Mouse (Mus musculus) kidney, embryonic 14.5 days (tissue): ENCODE results near the gene Prkab2. TPM values are rescaled to one million over a fixed set of nuclear protein-coding genes. Genes with fewer than 3 reads are reported as not detected.

ENCODE experiments used
- ATAC-seq: fragments of 200-750 bp; cut with Nextera tagmentation; 2 replicates; pipeline ENCODE4 v1.8.0; 2017; ENCODE audit warnings: moderate number of reproducible peaks, mild to moderate bottlenecking, moderate TSS enrichment, moderate library complexity; ENCODE audit not compliant: low FRiP score, low TSS enrichment
- H3K27ac ChIP-seq: fragments of 300-500 bp; sonication (generic); 2 replicates; pipeline ENCODE4 v1.5.1; 2014; ENCODE audit warnings: low read depth, mild to moderate bottlenecking, low read length, moderate library complexity, mixed read lengths
- H3K27me3 ChIP-seq: fragments of 300-500 bp; sonication (generic); 2 replicates; pipeline ENCODE4 v1.6.1; 2014; ENCODE audit warnings: mild to moderate bottlenecking, low read length; ENCODE audit not compliant: control insufficient read depth, insufficient read depth
- H3K36me3 ChIP-seq: fragments of 300-500 bp; sonication (generic); 2 replicates; pipeline ENCODE4 v1.6.1; 2014; ENCODE audit warnings: low read length, mixed read lengths; ENCODE audit not compliant: control insufficient read depth, insufficient read depth
- H3K4me1 ChIP-seq: fragments of 300-500 bp; sonication (generic); 2 replicates; pipeline ENCODE4 v1.6.1; 2014; ENCODE audit warnings: low read length, mixed read lengths; ENCODE audit not compliant: control insufficient read depth, insufficient read depth
- H3K4me2 ChIP-seq: fragments of 300-500 bp; sonication (generic); replicated peaks from 2 replicates; pipeline ENCODE4 v1.6.1; 2014; ENCODE audit warnings: low read depth, mild to moderate bottlenecking, low read length
- H3K4me3 ChIP-seq: fragments of 300-500 bp; sonication (generic); 2 replicates; pipeline ENCODE4 v1.5.1; 2014; ENCODE audit warnings: mild to moderate bottlenecking, low read length
- H3K9ac ChIP-seq: fragments of 300-500 bp; sonication (generic); 2 replicates; pipeline ENCODE4 v1.6.1; 2014; ENCODE audit warnings: low read depth, mild to moderate bottlenecking, low read length, moderate library complexity
- H3K9me3 ChIP-seq: fragments of 300-500 bp; sonication (generic); 2 replicates; pipeline ENCODE4 v1.6.1; 2016; ENCODE audit warnings: low read length; ENCODE audit not compliant: control insufficient read depth
- WGBS: fragments of 180-500 bp; shearing (Covaris S2); extraction: QIAGEN DNeasy Blood & Tissue Kit; methylation state at CpG from one replicate; pipeline ENCODE4 v1.1.7; 2014; 5-methylcytosine and 5-hydroxymethylcytosine counted together
- polyA plus RNA-seq: library from polyadenylated mRNA; unstranded; fragments of >200 nt; fragmentation: Nextera tagmentation; extraction: Ambion mirVana; gene quantifications from 2 replicates; pipeline ENCODE4 v1.2.1, GENCODE M21; 2014

The Prkab2 gene
- polyA plus RNA-seq, 1 experiment from 2014 or later = 4.6 TPM

DNA sequence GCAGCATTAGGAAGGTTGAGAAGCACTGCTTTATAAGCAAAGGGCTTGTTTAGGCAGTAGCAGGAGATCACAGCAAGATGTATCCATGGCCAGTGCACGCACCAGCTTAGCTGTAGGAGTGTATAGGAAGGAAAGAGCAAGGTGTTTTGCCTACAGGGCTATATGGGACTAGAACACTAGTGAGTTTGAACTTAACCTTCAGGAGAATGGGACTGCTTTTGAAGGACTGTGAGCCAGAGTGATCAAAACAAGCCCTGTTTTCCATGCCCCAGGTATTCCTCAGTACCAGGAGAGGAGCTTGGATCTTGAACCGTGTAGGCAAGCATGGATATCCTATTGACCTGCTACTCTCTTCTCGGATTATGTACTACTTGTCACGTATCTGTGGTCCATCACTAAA lies 16.6 kb upstream of the Prkab2 start:
- WGBS = 88% methylated on average over 4 of the region's 4 CpGs
- no peaks in the 10 kb centered on the region for H3K4me1 ChIP-seq
- no peak overlapping the region for H3K27ac ChIP-seq
- H3K36me3 ChIP-seq = no peaks in the 10 kb centered on the region
- no peak overlapping the region for H3K4me3 ChIP-seq
- no peak overlapping the region for H3K4me2 ChIP-seq
- no peaks in the 10 kb centered on the region for H3K27me3 ChIP-seq
- H3K9me3 ChIP-seq = no peaks in the 10 kb centered on the region
- ATAC-seq = no peak
- H3K9ac ChIP-seq = no peak overlapping the region

DNA sequence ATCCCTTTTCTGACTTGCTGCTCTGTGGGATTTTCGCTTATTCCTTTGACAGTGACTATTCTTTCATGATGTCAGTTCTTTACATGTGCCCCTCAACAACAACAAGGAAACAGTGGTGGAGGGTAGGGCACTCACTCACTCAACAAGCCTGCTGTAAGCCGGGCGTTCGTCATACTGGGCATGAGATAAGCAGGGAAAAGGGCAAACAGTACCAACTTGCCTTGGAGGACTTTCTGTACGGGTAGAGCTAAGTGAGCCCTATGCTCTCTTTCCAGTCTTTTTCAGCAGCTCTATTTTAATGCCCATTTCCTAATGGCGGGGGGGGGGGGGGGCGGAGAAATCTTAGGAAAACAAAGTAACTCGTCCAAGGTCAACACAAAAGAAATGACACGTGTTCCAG lies 16.0 kb upstream of the Prkab2 start:
- Histone ChIP-seq H3K4me1 (no peaks in the 10 kb centered on the region), H3K4me3 (no peak overlapping the region), H3K36me3 (no peaks in the 10 kb centered on the region), H3K9ac (no peak overlapping the region), H3K27ac (no peak overlapping the region), H3K27me3 (no peaks in the 10 kb centered on the region), H3K9me3 (no peaks in the 10 kb centered on the region), H3K4me2 (no peak overlapping the region)
- 80% methylated on average over 9 of the region's 9 CpGs for WGBS
- ATAC-seq = no peak

DNA sequence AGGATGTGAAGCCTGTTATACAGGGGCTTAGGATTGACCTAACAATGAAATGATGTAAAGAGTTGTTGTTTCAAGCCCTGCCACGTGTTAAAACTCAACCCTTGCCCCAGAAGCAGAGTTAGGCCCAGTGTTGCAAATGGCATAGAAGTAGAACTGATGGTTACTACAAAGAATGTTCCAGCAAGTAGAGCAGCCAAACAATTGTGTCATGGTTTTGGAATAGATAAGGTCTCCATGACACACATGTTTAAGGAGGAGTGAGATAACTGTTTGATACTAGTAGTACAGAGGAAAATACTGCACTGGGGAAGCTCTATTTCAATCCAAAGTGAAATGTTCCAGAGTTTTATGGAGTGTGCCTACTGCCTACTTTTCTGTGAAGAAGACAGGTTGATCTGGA lies 9.5 kb upstream of the Prkab2 start:
- 19% methylated on average over 1 of the region's 1 CpGs for WGBS
- H3K4me3 ChIP-seq = no peak overlapping the region
- no peaks in the 10 kb centered on the region for H3K27me3 ChIP-seq
- no peak for ATAC-seq
- no peak overlapping the region for H3K9ac ChIP-seq
- no peaks in the 10 kb centered on the region for H3K4me1 ChIP-seq
- no peak overlapping the region for H3K4me2 ChIP-seq
- no peaks in the 10 kb centered on the region for H3K36me3 ChIP-seq
- no peaks in the 10 kb centered on the region for H3K9me3 ChIP-seq
- no peak overlapping the region for H3K27ac ChIP-seq

DNA sequence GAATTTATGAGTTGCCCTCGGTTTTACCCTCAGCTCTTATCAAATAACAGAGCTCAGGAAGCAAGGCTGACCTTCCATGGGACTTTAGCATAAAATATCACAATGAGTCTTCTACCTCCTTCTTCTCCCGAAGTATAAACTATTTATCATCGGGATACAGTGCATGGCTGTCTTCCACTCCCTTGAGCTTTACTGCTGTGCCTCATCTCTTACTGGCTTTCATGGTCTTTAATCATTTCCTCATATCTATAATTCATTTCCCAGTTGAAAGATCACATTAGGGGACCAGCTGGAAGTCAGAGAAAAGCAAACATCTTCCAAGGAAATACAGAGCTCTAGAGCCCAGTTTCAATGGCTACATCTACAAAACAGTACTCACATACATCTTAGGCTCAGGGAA lies 9.0 kb upstream of the Prkab2 start:
- no peak overlapping the region for H3K4me2 ChIP-seq
- no peaks in the 10 kb centered on the region for H3K27me3 ChIP-seq
- 26% methylated on average over 3 of the region's 3 CpGs for WGBS
- H3K27ac ChIP-seq = no peak overlapping the region
- no peaks in the 10 kb centered on the region for H3K36me3 ChIP-seq
- H3K9me3 ChIP-seq = no peaks in the 10 kb centered on the region
- no peaks in the 10 kb centered on the region for H3K4me1 ChIP-seq
- ATAC-seq = peak; percentile 68; the same call in 1 of the 2 replicates
- H3K4me3 ChIP-seq = no peak overlapping the region
- H3K9ac ChIP-seq = no peak overlapping the region

DNA sequence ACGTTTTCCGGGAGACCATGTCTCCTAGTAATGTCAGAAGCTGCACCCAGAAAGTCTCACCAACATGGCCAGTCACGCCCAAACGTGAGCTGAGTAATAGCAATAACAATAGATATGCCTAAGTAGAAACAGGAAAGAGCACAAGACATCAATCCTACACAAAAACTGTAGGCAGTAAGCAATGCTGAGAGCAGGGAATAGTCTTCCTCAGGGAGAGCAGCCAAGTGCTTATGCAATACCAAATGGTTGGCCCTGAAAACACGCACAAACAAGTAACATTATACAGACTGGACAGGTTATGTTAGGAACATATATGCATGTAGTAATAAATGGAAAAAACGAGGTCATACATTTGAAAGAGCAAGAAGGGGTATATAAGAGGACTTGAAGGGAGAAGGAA lies 8.5 kb upstream of the Prkab2 start:
- Histone ChIP-seq H3K4me2 (no peak overlapping the region), H3K4me1 (no peaks in the 10 kb centered on the region), H3K9ac (no peak overlapping the region), H3K27me3 (no peaks in the 10 kb centered on the region), H3K9me3 (no peaks in the 10 kb centered on the region), H3K36me3 (no peaks in the 10 kb centered on the region), H3K4me3 (no peak overlapping the region), H3K27ac (no peak overlapping the region)
- no peak for ATAC-seq
- WGBS = 51% methylated on average over 6 of the region's 6 CpGs

DNA sequence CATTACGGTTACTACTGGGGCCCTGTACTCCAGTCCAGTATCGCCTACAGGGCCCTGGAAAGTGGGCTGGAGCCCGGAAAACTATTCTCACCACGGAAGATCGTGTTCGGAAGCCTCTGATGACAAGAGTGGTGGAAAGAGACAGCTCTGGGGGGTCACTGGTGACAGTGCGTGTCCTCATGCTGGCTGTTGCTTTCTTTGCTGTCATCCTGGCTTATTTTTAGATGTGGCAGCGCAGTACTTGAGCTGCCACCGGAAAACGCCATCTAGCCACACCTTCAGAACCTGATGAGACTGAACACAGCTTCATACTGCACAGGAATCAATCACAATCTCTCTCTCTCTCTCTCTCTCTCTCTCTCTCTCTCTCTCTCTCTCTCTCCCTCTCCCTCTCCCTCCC lies 6.4 kb upstream of the Prkab2 start:
- no peak overlapping the region for H3K27ac ChIP-seq
- H3K4me1 ChIP-seq = no peaks in the 10 kb centered on the region
- no peak for ATAC-seq
- no peak overlapping the region for H3K4me3 ChIP-seq
- H3K9ac ChIP-seq = no peak overlapping the region
- no peak overlapping the region for H3K4me2 ChIP-seq
- no peaks in the 10 kb centered on the region for H3K9me3 ChIP-seq
- no peaks in the 10 kb centered on the region for H3K36me3 ChIP-seq
- 85% methylated on average over 10 of the region's 10 CpGs for WGBS
- no peaks in the 10 kb centered on the region for H3K27me3 ChIP-seq

DNA sequence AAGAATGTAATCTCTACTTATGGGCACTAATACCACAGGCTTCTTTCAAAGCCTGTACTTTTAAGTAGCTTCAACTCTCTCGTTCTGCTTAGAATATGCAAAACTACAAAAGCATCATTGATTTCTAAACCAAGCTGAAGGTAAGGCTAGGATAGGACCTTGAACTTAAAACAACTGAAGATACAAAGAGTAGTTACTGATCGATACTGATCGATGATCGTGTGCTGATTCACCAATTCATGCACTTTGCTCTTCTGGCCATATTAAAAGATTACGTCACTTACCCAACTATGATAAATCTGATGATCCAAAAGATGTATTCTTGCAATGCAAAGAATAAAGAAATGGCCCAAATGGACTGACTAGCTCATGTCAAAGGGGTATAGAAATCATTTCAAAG lies 4.2 kb upstream of the Prkab2 start:
- 94% methylated on average over 5 of the region's 5 CpGs for WGBS
- ATAC-seq = no peak
- Histone ChIP-seq H3K27ac (no peak overlapping the region), H3K27me3 (0 out of 2 replicates have a peak, but pooled peaks cover 3% of the 10 kb centered on the region), H3K9me3 (no peaks in the 10 kb centered on the region), H3K36me3 (no peaks in the 10 kb centered on the region), H3K4me1 (peaks cover under 1% of the 10 kb centered on the region), H3K9ac (no peak overlapping the region), H3K4me3 (no peak overlapping the region), H3K4me2 (no peak overlapping the region)

DNA sequence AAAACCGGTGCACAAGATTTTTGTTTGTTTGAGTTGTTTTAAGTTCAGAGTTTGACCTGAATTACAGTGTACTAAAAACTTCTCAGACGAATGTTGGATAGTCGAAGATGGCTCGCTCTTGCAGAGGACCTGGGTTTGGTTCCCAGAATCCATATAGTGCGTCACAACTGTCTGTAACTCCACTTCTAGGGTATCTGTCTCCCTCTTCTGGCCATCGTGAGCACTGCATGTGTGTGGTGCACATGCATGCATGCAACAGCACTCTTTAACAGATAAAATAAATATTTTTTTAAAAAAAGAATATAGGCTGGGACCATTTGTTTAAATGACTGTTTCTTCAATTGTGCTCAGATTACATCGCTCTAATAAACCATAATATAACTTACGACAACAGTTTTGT lies 3.1 kb upstream of the Prkab2 start:
- Histone ChIP-seq H3K27me3 (0 out of 2 replicates have a peak, but pooled peaks cover 3% of the 10 kb centered on the region), H3K27ac (no peak overlapping the region), H3K9ac (no peak overlapping the region), H3K4me3 (no peak overlapping the region), H3K9me3 (no peaks in the 10 kb centered on the region), H3K36me3 (no peaks in the 10 kb centered on the region), H3K4me1 (peaks cover 6% of the 10 kb centered on the region), H3K4me2 (no peak overlapping the region)
- ATAC-seq = no peak
- WGBS = 85% methylated on average over 8 of the region's 8 CpGs

DNA sequence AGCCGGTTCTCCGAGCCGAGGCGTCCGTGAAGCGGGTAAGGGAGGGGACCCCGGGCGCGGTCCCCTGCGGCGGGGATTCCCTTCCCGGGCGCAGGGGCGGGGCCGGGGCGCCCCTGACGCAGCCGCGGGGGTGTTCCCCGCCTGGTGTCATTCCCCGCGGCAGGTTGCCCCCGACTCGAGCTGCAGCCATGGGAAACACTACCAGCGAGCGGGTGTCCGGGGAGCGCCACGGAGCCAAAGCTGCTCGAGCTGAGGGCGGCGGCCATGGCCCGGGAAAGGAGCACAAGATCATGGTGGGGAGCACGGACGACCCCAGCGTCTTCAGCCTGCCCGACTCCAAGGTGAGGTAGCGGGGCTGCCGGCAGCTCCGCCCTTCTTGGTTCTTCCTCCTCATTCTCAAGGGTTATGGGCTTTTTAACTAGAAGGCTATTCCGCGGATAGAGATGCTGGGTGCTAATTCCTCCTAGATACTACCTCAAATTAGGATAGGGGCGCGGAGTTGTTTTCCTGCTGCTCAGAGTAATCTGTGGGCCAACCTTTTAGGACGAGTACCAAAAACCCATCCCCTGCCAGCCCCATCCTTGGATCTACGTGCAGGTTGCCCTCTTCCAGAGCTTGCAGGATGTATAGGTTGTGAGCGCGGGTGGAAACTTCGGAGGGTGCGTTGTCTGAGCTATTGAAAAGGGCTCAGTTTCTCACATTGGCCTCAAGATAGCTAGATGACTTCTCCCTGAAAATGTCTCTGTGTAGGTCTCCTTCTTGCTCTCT lies 617 bp downstream of the Prkab2 start:
- Histone ChIP-seq H3K27me3 (0 out of 2 replicates have a peak, but pooled peaks cover 3% of the 10 kb centered on the region), H3K27ac (no peak overlapping the region), H3K4me3 (peak overlapping the region; percentile 91), H3K9ac (peak overlapping the region; percentile 63), H3K9me3 (no peaks in the 10 kb centered on the region), H3K36me3 (peaks cover 3% of the 10 kb centered on the region; the same call in 1 of the 2 replicates), H3K4me1 (peaks cover 6% of the 10 kb centered on the region), H3K4me2 (peak overlapping the region; percentile 76)
- peak; percentile 87 for ATAC-seq
- under 1% methylated on average over 47 of the region's 50 CpGs for WGBS
